Mouse (Mus musculus): Measurements from ENCODE around the gene Atp11c.
A peak's percentile ranks its signal among the peaks of the same experiment; 100 is the strongest.

Gene Atp11c

GRCm38 (mm10) chrX:60381711-60382110 is 210.8 kb downstream of the Atp11c start:
- no peak for DNase-seq

- peak; percentile 14 for DNase-seq
Measured at GRCm38 (mm10) chrX:60380386-60380785, 212.1 kb downstream of the Atp11c start.

DNA sequence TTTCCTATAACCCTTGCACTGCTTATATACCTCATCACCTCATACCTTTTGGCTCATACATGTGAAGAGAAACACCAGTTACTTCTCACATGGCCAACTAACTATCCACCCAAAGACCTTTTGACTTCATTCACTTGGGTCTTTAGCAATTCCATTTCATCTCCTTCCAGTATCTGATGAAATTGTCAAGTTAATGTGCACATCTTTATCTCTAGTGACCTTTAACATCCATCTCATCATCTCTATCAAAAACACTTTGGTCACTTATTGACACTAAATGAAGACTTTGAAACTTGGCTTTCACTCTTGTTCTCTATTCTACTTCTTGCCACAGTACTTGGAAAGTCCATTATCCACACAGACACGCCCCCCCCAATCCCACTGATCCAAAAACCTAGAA is 243.8 kb downstream of the Atp11c start:
- DNase-seq, result no peak

DNA sequence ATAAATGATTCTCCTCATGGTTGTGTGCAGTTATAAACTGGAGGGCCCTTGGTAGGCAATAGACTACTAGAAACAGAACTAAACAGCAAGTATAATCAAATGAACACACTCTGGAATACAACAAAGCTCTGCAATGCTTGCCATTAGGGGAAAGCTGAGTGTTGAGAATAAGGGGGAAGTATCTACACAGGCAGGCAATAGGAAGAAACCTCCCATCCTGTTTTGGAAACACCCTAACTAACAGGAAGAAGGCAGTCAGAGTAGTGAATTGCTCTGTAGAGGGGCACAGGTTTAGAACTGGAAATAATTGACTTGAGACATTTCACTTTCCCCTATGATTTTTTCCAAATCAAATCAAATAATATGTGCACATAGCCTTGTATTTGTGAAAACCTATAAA is 247.1 kb downstream of the Atp11c start:
- peak; percentile 11 for DNase-seq

- peak; percentile 25 for DNase-seq
Measured at GRCm38 (mm10) chrX:60344991-60345390, 247.5 kb downstream of the Atp11c start.

DNA sequence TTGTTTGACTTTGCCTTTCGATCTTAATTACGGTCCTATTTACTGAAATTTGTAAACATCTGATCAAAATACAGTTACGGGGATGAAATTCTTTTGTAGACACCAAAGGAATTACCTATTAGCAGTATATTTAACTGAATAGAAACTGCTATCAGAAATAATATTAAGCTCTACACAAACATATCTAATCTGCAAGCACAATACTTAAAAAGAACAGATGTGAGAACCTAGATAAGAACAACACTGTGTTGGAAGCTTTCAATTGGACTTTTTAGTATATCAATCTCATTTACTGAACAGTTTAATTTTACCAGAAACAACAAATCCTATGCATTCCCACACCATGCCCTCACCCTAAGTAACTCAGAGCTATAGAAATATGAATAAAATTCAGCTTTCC is 262.8 kb downstream of the Atp11c start:
- DNase-seq, result no peak

DNA sequence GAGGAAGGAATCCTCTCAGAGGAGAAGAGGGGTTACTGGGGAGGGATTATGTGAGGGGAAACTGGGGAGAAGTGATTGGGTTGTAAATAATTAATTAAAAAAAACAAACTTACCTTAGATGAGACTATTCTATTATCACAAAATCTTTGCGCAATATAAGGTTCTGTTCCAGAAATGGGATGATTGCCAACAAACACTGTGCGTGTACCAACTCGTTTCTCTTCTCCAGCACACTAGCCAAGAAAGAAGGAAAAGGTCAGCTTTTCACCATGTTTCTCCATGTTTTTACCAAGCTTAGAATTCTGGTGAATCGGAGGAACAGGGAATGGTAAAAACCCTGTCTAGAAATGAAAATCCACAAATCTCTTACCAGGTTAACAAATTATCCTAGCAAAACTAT is 271.2 kb downstream of the Atp11c start:
- DNase-seq, result no peak

DNA sequence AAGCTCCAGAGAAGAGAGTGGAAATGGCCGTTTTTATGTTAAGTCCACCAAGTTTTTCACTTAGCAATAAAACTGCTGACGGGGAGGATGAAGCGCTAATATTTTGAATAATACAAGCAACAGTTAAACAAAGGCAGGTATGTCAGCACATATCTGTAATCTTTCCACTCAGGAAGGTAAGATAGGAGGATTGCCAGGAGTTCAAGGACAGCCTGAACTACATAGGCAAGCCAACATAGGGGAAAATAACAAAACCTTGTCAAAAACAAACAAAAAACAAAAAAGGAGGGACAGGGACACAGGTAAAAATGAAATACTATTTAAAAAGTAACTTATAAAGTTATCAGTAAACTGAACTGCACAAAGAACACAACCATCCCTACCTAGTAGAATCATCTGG is 274.8 kb downstream of the Atp11c start:
- DNase-seq, result no peak

GRCm38 (mm10) chrX:60292335-60292734 is 300.2 kb downstream of the Atp11c start:
- DNase-seq, result no peak

GRCm38 (mm10) chrX:60255346-60255745 is 337.2 kb downstream of the Atp11c start:
- DNase-seq, result no peak

DNA sequence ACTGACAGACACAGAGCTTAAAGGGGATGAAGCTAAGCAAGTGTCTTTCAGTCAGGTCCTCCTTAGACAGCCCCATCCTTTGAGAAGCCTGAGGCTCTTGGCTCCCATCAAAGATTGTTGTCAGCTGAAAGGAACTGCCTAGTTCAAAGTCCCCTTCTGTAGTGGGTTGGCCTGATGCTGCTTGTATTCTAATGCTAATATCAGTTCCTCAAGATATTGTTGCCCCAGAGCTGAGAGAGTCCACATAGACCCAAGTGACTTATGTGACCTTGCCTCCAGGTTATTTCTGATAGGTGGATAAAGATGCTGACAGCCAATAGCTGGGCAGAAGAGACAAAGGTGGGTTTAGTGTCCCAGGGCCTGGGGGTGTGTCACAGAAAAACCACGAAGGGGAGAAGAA is 404.8 kb downstream of the Atp11c start:
- DNase-seq, result no peak

- DNase-seq, result no peak
Measured at GRCm38 (mm10) chrX:60182611-60183010, 409.9 kb downstream of the Atp11c start.

DNA sequence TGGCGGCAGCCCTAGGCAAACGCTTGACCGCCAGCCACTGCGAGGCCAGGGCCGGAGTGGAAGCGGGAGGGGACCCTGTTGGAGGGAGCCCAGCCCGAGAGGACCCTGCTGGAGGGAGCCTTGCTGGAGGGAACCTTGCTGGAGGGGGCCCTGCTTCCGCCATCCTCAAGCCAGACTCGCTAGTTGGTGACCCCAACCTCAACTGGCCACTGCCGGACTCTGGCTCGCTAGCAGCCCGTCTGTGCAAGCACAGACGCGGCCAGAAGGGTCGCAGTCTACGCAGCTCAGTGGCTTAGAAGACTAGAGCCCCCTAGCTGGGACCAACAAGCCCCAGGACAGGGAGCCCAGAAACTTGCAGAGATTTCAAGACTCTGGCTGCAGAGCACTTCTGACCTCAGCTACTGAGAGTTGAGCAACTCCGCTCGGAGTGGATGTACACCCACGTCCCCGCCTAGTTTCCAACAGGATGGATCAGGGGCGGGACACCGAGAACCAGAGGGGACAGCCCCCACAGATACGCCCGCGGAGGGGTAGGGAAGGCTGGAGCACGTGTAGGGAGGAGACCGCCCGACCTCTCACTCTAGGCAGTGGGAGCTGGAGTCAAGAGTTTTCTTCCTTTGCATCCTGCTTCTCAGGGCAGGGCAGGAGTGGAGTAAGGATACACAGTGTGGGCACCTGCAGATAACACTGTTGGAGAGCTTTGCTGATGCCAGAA is 413.6 kb downstream of the Atp11c start, which contains the start of gene Mcf2:
Gene Mcf2 (minus strand): TSS at position 346 of the 715 bp plus-strand sequence.
- no peak for DNase-seq

DNA sequence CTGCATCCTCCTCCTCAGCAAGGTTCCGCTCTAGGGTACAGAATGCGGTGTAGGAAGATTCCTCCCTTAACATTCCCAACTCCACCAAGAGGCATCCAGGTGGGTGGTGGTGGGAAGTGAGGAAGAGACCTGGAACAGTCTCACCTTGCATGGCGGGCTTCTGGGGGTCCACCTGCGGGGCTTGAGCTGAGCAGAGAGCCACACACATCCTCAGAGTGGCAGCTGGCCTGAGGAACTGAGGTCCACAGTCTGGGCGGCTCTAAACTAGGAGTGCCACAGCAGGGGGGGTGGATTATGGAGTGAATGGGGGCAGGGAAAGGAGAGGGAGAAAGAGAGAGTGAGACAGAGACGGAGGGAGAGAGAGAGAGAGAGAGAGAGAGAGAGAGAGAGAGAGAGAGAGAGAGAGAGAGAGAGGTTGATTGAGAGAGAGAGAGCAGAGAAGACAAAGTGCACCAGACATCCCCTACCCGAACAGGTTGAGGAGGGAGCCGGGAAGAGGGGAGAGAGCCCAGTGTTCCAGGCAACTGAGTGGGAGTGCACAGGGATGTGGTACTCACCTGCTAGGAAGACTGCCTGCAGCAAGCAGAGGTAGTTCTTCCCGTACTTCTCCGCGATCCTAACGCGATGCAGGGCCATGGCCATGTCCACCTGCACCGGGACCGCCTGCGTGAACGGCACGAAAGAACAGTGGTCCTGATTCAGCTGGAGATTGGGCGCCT is 414.3 kb downstream of the Atp11c start:
- DNase-seq, result no peak

Measured in kidney, adult 9 months (tissue).